Mouse (Mus musculus): ENCODE measurements around the gene Tmem119.

- TF ChIP-seq POLR2A (IDR thresholded peaks at IDR 0.05; ENCODE audit: low read depth, low read length) (no peak), CTCF (IDR thresholded peaks at IDR 0.05; ENCODE audit: borderline replicate concordance, insufficient read depth, low read length) (no peak)
Measured at GRCm38 (mm10) chr5:113772905-113773519, 27.3 kb downstream of the Tmem119 start.

Data from embryonic fibroblast, embryonic 13.5 days (primary cell).